Mouse (Mus musculus) spleen, adult 2 months (tissue): ENCODE results near the gene Cox17. TPM values are rescaled to one million over a fixed set of nuclear protein-coding genes. Genes with fewer than 3 reads are reported as not detected.

Experiments
- DNase-seq, 2 experiments: peaks; one replicate each; pipeline versions ENCODE4 v3.0.0 to v3.0.0-alpha.2; 2012 to 2021; ENCODE audit warnings: low spot score in 2 of 2, low read depth in 1 of 2
- H3K27ac ChIP-seq: fragments of 200-500 bp; 2 replicates; pipeline ENCODE4 v1.5.1; 2012; ENCODE audit warnings: low read length, inconsistent platforms; ENCODE audit not compliant: insufficient read depth
- H3K27me3 ChIP-seq: fragments of 200-500 bp; 2 replicates; pipeline ENCODE4 v1.6.1; 2012; ENCODE audit warnings: mild to moderate bottlenecking, moderate library complexity, low read length, inconsistent platforms; ENCODE audit not compliant: control insufficient read depth, insufficient read depth
- H3K36me3 ChIP-seq: fragments of 200-500 bp; 2 replicates; pipeline ENCODE4 v1.6.1; 2012; ENCODE audit warnings: mild to moderate bottlenecking, low read length, inconsistent platforms; ENCODE audit not compliant: control insufficient read depth, insufficient read depth
- H3K4me1 ChIP-seq: fragments of 200-500 bp; 2 replicates; pipeline ENCODE4 v1.6.1; 2011; ENCODE audit warnings: inconsistent platforms; ENCODE audit not compliant: control insufficient read depth, insufficient read depth, insufficient read length
- H3K4me3 ChIP-seq: fragments of 200-500 bp; 2 replicates; pipeline ENCODE4 v1.5.1; 2011; ENCODE audit warnings: mild to moderate bottlenecking, inconsistent platforms; ENCODE audit not compliant: insufficient read depth, insufficient read length; ENCODE audit errors: extremely low read depth
- CTCF ChIP-seq: fragments of 200-500 bp; IDR thresholded peaks from 2 replicates; pipeline ENCODE4 v1.5.1; 2011; ENCODE audit warnings: mild to moderate bottlenecking, inconsistent platforms; ENCODE audit not compliant: insufficient read depth, insufficient read length, insufficient replicate concordance; ENCODE audit errors: extremely low read depth
- POLR2A ChIP-seq: fragments of 200-500 bp; IDR thresholded peaks from 2 replicates; pipeline ENCODE4 v1.6.1; 2011; ENCODE audit warnings: low read depth, low read length, inconsistent platforms
- WGBS: fragments of 180-500 bp; shearing (Covaris S2); methylation state at CpG from one replicate; pipeline ENCODE4 v1.1.7; 2018; 5-methylcytosine and 5-hydroxymethylcytosine counted together
- polyA plus RNA-seq: library from polyadenylated mRNA; depleted of rRNA; stranded (reverse); fragments of >200 nt; gene quantifications from 2 replicates; pipeline ENCODE4 v1.2.3, GENCODE M21; 2012

Cox17 gene
- polyA plus RNA-seq, 1 experiment = 26.6 TPM

- H3K4me3 ChIP-seq = no peak overlapping the region
- peaks cover 7% of the 10 kb centered on the region; the same call in 1 of the 2 replicates for H3K4me1 ChIP-seq
- TF ChIP-seq CTCF = no peak
- TF ChIP-seq POLR2A = no peak
- H3K36me3 ChIP-seq = no peaks in the 10 kb centered on the region
- H3K27ac ChIP-seq = no peak overlapping the region
- WGBS = 85% methylated on average over 7 of the region's 7 CpGs
- no peaks in the 10 kb centered on the region for H3K27me3 ChIP-seq
- DNase-seq = no peak
These were observed 28.4 kb downstream of the Cox17 start for GRCm38 (mm10) chr16:38375182-38375581.

GRCm38 (mm10) chr16:38376163-38376840 lies 29.5 kb downstream of the Cox17 start:
- DNase-seq = peak; percentile 19 to 22
- H3K27ac ChIP-seq = no peak overlapping the region
- peaks cover 7% of the 10 kb centered on the region; the same call in 1 of the 2 replicates for H3K4me1 ChIP-seq

GRCm38 (mm10) chr16:38376841-38377249 lies 30.1 kb downstream of the Cox17 start:
- no peak for DNase-seq
- Histone ChIP-seq H3K27me3 (no peaks in the 10 kb centered on the region), H3K4me1 (peaks cover 7% of the 10 kb centered on the region; the same call in 1 of the 2 replicates), H3K36me3 (no peaks in the 10 kb centered on the region), H3K27ac (no peak overlapping the region), H3K4me3 (peak overlapping the region; percentile 57)
- TF ChIP-seq POLR2A (no peak), CTCF (no peak)
- WGBS = 27% methylated on average over 8 of the region's 8 CpGs

More at GRCm38 (mm10) chr16:38376163-38376840, 29.5 kb downstream of the Cox17 start:
- Histone ChIP-seq H3K36me3 (no peaks in the 10 kb centered on the region), H3K4me3 (peak overlapping the region; percentile 57), H3K27me3 (no peaks in the 10 kb centered on the region)
- 31% methylated on average over 17 of the region's 17 CpGs for WGBS
- TF ChIP-seq CTCF (peak; percentile 24; the same call in 1 of the 2 replicates), POLR2A (no peak)

- WGBS = 92% methylated on average over 6 of the region's 6 CpGs
- Histone ChIP-seq H3K27me3 (no peaks in the 10 kb centered on the region), H3K4me1 (peaks cover 7% of the 10 kb centered on the region; the same call in 1 of the 2 replicates), H3K27ac (no peak overlapping the region), H3K4me3 (no peak overlapping the region), H3K36me3 (no peaks in the 10 kb centered on the region)
- DNase-seq = no peak
- TF ChIP-seq POLR2A = no peak
- no peak for TF ChIP-seq CTCF
These were observed 30.8 kb downstream of the Cox17 start for GRCm38 (mm10) chr16:38377546-38377945.

- TF ChIP-seq POLR2A = no peak
- TF ChIP-seq CTCF = no peak
- Histone ChIP-seq H3K27ac (no peak overlapping the region), H3K4me3 (no peak overlapping the region), H3K27me3 (no peaks in the 10 kb centered on the region), H3K4me1 (peaks cover 7% of the 10 kb centered on the region; the same call in 1 of the 2 replicates), H3K36me3 (no peaks in the 10 kb centered on the region)
- WGBS = 90% methylated on average over 6 of the region's 6 CpGs
- DNase-seq = no peak
These were observed 31.8 kb downstream of the Cox17 start for GRCm38 (mm10) chr16:38378591-38378990.

GRCm38 (mm10) chr16:38379088-38379487 lies 32.3 kb downstream of the Cox17 start:
- Histone ChIP-seq H3K4me3 (no peak overlapping the region), H3K36me3 (no peaks in the 10 kb centered on the region), H3K27ac (no peak overlapping the region), H3K27me3 (no peaks in the 10 kb centered on the region), H3K4me1 (peaks cover 7% of the 10 kb centered on the region; the same call in 1 of the 2 replicates)
- DNase-seq = no peak
- 12% methylated on average over 6 of the region's 6 CpGs for WGBS
- TF ChIP-seq POLR2A = no peak
- TF ChIP-seq CTCF = no peak

- Histone ChIP-seq H3K27me3 (no peaks in the 10 kb centered on the region), H3K4me1 (peaks cover 7% of the 10 kb centered on the region; the same call in 1 of the 2 replicates), H3K36me3 (no peaks in the 10 kb centered on the region), H3K27ac (no peak overlapping the region), H3K4me3 (no peak overlapping the region)
- no peak for TF ChIP-seq POLR2A
- no peak for TF ChIP-seq CTCF
- WGBS = 61% methylated on average over 3 of the region's 3 CpGs
- DNase-seq = no peak
These were observed 32.7 kb downstream of the Cox17 start for GRCm38 (mm10) chr16:38379493-38379892.
